10 mouse cellular contexts compared by ENCODE assay signal in the genomic region with DNA sequence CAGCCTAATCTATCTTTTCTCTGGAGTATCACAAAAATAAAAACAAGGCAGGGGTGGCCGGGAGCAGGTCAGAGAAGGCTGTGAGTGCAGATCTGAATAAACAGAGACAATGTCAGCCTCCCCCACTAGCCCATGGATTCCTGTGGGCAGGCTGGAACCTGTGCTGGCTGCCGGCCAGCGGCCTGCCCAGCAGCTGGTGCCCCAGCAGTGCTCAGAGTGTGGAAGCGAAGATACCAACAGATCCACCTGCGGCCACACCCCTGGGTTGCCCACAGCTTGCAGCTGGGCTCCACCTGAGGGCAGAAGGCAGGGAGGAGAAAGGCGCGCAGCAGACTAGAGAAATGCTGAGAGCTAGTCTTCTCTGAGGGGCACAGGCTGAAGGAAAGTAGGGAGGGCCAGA. TPM values are rescaled to one million over a fixed set of nuclear protein-coding genes. Genes with fewer than 3 reads are reported as not detected.
DNase-seq lines count a peak whose midpoint lies in the region; TF ChIP-seq lines count a peak whose summit lies in the region.
"Had no signal": no experiment of that assay in that cellular context is flagged by ENCODE, and none has a peak within 500 bp of the region (broad histone marks: within the 10 kb centered on the region; RNA-seq: fewer than 3 reads in every experiment).

No protein-coding gene starts in this region.

- no peak overlapping the region for H3K4me3 ChIP-seq in myocyte
- H3K4me3 ChIP-seq: heart, embryonic 15.5 days had no signal

- no peak overlapping the region for H3K4me2 ChIP-seq in myocyte (ENCODE audit: low read depth)
- H3K4me2 ChIP-seq: heart, embryonic 15.5 days had no signal

- DNase-seq in cerebellum, postnatal 25 days: peak; percentile 57 to 59
- no peak for DNase-seq in cerebellum, postnatal 36 days
- peak; percentile 66 for DNase-seq in 3134 (ENCODE audit: extremely low read depth, insufficient read length, low spot score)
- DNase-seq in kidney, adult 18-20 months: peak; percentile 64
- DNase-seq in spleen, adult 18-20 months: no peak
- DNase-seq in frontal cortex, adult 2 months (ENCODE audit: extremely low spot score in 1 of 2, low spot score in 1 of 2): no peak
- no peak for DNase-seq in gastrocnemius, postnatal 10 days
- DNase-seq: adrenal gland, postnatal 25 days had no signal

- TF ChIP-seq POLR2A in myocyte (IDR thresholded peaks at IDR 0.05; ENCODE audit: insufficient read length, low read depth): no peak

- peaks cover 61% of the 10 kb centered on the region for H3K79me2 ChIP-seq in myocyte (ENCODE audit: control insufficient read depth, insufficient read depth)

- no peaks in the 10 kb centered on the region for H3K36me3 ChIP-seq in myocyte (ENCODE audit: control insufficient read depth, insufficient read depth)
- H3K36me3 ChIP-seq: heart, embryonic 15.5 days had no signal

- no peaks in the 10 kb centered on the region for H3K27me3 ChIP-seq in myocyte (ENCODE audit: control insufficient read depth, insufficient read depth, insufficient read length)

- no peak overlapping the region for H3ac ChIP-seq in myocyte (ENCODE audit: control insufficient read depth, insufficient read length)

TF ChIP-seq in myocyte, 11 proteins besides CTCF, POLR2A, EP300 and RAD21:
- TF ChIP-seq POLR2AphosphoS2 (IDR thresholded peaks at IDR 0.05; ENCODE audit: insufficient read length, low read depth) (no peak), MYOG (IDR thresholded peaks at IDR 0.05; ENCODE audit: control insufficient read depth in 1 of 3, insufficient read depth in 1 of 3, insufficient read length in 2 of 3, low read depth in 2 of 3) (peak; percentile 50 to 96 (median 76)), MYOD1 (IDR thresholded peaks at IDR 0.05; ENCODE audit: control insufficient read depth in 1 of 3, insufficient read length in 2 of 3, low read depth in 2 of 3) (peak in 2 of 3 experiments; percentile 71 to 91), CEBPB (IDR thresholded peaks at IDR 0.05; ENCODE audit: insufficient read depth, poor library complexity, severe bottlenecking) (no peak), TCF3 (IDR thresholded peaks at IDR 0.05; ENCODE audit: insufficient read length, low read depth) (peak; percentile 27), USF1 (IDR thresholded peaks at IDR 0.05; ENCODE audit: low read depth) (no peak), MAX (IDR thresholded peaks at IDR 0.05; ENCODE audit: low read depth) (no peak)

RNA-seq across cellular contexts. Expression of gene Sipa1l3, which starts 47.1 kb away (rescaled TPM):
- 19.0 TPM for polyA plus RNA-seq in myocyte (2012; fragmentation: generic; extraction: Trizol)
- polyA plus RNA-seq in frontal cortex, adult 2 months (2012; rRNA removed): 38.2 and 41.4 TPM in 2 replicates
- total RNA-seq in gastrocnemius, postnatal 10 days (2021): 10 to 100 TPM; 14.2 to 21.4 TPM

Comparison
In these comparisons a context has a peak if more than half of its experiments do, and no peak if none do; other contexts are left out.
1. DNase-seq: peak in cerebellum, postnatal 25 days (2 of 2), 3134 (single experiment) and kidney, adult 18-20 months (single experiment); none in cerebellum, postnatal 36 days (0 of 2), spleen, adult 18-20 months (0 of 2), frontal cortex, adult 2 months (0 of 2) and gastrocnemius, postnatal 10 days (single experiment).